Mouse (Mus musculus) cerebellum, adult (tissue): ENCODE measurements at regions not wholly inside any gene's neighbourhood (a gene's known extent, or its start where the extent isn't known, plus 50 kb on each side); places are given as distances from the start of the nearest gene placed in this dataset.

Source experiments
- ATAC-seq: cut with Nextera tagmentation; 2 replicates; pipeline ENCODE4 v1.9.2; 2017; ENCODE audit warnings: mild to moderate bottlenecking, moderate library complexity, mixed read lengths; ENCODE audit not compliant: insufficient number of reproducible peaks, low FRiP score, low TSS enrichment

DNA sequence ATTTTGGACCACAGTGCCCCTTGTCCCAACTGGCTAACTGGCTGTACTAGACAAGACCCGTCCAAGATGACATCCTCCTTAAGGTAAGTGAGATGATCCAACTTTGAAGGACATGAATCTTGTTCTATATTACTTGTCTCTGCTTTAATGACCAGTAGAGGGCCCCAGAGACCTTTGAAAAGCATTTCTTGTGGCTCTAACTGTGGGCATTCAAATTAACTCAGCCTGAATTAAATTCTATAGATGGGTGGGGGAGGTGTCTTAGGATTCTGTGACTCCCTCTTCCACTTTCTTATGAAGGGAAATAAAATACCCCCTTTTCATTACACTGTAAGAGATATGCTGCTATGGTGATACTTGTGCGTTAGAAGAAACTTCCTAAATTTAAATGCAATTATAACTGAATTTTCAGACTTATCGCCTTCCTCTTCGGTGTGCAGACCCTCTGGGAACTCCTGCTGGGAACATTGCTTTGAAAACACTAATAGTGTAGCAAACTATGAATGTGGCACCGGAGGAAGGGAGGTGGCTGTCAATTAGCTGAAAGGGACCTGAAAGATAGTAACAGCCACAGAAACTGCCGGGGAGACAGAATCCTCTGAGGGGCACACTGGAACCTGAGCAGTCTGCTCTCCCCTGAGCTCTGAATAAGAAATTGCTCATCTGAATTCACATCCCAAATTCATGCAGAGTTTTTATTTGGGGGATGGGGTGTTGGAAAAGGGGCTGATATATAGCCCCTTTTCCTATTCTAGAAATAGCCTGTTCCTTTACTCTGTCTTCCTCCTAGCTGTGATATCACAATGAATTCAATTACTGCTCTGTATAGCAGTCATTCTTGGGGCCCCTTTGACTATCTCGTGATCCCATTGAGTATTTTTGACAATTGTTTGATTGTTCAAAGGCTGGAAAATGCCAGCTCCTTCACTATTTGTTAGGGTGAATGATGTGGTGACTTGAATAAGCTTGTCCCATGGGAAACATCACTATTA lies 179.9 kb upstream of the A1bg start:
- ATAC-seq: no peak

DNA sequence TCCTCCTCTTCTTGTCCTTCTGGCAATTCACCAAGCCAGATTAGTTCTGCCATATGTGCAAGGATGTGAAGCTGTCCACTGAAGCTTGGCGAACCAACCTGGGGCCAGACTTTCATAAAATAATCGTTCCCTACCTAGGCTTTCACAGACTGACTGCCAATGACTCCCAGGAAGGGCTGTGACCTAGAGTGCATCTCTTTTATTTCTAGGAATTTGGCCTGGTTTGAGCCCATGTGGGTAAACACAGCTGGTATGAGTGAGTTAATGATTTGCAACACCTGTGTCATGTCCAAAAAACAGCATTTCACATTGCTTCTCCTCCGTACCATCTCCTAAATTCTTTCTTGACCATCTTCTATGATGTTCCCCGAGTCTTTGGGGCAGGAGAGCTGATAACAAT lies 178.0 kb upstream of the A1bg start:
- no peak for ATAC-seq

DNA sequence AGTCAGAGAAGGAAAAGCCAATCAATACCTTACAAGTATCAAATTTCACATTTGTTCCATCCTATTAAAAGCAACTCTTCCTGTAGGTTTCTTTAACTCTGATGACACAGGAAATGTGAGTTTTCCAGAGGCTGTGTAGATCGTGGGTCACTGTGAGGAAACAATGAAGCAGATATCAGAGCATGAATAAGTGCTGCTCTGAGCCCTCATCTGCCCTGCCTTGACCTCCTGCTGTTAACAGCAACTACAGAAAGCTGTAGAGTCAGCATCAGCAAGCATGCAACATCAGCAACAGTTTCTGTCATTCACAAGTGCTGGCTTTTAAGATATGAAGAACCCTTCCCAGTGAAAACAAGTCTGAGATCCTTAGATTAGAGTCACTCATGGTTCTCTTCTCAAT lies 176.2 kb upstream of the A1bg start:
- no peak for ATAC-seq

- ATAC-seq: no peak
These were observed 175.7 kb upstream of the A1bg start for GRCm38 (mm10) chr15:61098519-61098918.

DNA sequence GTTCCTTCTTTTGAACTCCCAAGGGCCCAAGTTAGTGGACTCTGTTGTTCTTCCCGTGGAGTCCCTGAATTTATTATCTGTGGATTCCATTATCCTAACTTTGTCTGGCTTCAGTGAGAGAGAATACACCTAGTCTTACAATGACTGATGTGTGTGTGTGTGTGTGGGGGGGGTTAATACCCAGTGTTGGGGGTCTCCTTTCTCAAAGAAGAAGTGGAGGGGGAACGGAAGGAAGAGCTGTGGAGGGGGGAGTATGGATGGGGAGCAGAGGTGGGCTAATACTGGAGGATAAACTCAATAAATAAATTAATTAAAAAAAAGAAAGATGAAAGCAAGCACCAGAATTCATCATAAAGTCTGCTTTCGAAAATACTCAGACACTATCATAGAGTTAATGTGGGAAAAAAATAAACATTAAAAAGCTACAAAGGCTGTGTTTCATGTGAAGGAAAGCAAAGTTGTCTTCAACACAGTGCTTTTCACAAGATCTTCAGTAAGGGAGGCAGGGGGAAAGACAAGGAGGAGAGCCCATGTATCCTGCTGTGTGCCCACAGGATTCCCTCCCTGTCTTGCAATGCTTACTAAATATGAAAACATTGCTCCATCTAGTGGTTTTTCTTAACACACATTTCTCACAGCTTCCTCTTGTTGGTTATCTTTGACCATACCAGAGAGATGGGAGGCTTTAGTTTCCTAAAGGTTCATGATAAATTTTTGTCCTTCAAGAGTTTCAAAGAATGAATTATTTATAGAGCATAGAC lies 173.4 kb upstream of the A1bg start:
- no peak for ATAC-seq

DNA sequence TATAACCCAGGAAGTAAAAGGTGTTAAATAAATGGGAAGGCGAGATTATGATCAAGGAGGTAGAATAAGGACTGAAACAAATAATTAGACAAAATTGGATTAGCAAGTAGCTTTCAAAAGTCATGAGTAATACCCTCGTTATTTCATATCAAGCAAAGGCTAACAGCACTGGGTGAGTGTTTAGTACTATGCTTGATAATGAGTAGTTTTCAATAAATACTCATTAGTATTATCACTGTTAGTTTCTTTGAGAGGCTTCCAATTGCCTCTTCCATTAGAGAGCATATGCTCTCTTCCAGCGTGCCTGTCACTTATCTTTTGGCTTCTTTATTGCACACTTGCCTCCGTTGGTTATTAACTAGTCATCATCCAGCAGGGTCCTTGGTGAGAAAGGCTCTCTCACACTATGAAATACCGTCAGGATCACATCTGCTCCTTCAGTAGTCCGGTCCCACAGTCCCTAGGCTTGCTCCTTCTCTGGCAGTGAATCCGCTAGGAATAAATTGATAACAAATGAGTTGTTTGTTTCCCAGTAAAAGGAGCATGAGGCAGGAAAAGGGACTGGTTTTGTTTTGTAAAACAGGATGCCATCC lies 132.3 kb upstream of the A1bg start:
- no peak for ATAC-seq

DNA sequence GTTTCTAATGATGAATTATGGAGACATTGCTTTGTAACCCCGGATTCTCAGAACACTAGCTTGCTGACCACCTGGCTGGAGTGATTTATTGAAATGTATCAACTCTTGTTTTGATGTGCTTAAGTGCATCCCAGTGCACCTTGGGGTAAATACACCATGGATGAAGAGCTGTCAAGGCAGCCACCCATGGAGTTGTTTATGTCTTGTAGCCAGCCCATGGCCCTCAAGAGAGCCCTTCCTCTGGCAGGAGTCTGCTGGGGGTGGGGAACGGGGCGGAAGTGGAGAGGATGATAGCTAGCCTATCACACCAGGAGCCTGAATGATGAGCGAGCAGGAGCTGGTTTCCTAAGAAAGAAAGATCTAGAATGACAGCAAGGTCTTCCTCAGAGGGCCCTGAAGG lies 128.6 kb upstream of the A1bg start:
- no peak for ATAC-seq

- no peak for ATAC-seq
These were observed 86.7 kb upstream of the A1bg start for GRCm38 (mm10) chr15:61009509-61009908.

GRCm38 (mm10) chr15:61007461-61008059 lies 84.7 kb upstream of the A1bg start:
- no peak for ATAC-seq

DNA sequence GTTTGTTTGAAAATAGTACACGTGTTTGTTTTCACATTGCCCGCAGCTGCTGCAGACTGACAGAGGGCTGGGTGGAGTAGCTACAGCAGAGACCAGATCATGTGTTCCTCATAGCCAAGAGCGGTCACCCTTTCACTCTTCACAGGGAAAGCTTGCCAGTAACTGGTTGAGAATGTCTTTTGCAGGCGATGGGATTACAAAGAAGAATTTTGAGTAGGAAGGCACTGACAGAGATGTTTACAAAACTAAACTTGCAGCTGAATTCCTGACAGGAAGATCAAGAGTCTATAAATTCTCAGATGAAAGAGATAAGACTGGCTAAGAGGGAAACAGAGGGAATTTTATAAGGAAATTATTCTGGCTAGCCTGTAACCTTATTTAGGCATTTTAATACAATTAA lies 83.8 kb upstream of the A1bg start:
- ATAC-seq: no peak

DNA sequence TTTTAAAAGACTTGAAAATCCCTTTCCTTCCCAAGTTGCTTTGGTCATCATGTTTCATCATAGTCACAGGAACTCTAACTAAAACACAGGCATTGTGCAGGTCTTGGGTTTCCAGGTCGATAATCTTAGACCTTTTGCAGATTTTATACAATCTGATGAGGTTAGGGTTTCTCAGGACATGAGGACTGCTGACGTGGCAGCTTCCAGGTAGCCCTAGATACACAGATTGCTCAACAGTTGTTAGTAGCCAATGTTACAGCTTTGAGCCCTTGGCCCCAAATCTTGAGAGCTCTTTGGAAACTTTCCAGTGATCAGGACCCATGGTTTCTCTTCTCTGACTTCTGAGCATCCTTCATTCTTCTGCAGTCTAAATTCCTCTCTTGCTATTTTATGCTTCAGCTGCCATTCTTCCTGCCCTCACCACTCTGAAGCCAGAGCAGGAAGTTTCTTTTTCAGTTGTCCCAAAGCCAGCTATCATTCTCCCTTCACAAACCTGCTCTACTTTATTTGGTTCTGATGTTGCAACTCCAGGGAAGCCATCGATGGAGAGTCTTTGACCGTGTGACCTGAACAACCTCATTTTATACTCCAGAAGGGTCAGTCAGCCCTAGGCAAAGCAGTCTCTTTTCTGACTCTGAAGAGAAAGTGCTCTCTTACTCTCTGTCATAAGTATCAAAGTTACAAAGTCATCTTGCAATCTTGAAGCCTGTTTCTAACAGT lies 71.3 kb upstream of the A1bg start:
- no peak for ATAC-seq

DNA sequence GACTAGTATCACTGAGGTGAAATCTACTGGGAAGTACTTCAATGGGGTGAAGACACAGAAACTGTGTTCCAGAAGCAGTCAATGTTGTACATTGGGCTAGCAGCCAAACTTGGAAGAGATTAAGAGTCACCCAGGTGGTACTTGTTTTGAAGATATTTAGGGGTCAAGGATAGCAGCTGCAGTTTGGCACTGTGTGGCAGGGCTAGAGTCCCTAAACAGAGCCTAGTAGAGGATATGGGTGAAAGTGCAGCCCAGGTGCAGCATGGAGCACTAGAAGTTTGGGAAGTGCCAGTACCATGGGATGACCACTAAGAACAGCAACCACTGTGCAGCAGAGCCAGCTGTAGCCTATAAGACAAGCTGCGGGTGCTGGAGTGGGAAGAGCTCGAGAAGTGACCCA lies 70.6 kb upstream of the A1bg start:
- no peak for ATAC-seq

- no peak for ATAC-seq
These were observed 59.8 kb upstream of the A1bg start for GRCm38 (mm10) chr15:60982576-60982975.
